Mouse (Mus musculus): ENCODE measurements around the gene Lcn11.

DNA sequence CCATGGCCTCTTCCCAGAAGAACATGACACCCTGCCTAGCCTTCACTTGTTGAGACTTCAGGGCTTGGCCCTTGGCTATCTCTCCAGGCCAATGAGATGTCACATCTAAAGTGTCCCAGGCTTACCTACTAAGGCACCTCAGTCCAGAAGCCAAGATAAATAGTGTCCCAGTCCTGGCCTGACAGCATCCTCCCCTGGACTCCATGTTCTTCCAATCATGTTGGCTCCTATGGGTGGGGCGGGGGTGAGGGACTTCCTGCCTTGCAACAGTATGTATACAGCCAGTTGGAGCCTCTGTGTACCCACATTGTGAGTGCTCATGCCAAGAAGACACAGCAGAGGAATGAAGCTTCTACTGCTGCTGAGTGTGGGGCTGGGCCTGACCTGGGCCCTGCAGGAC, at the start of gene Lcn11:
- TF ChIP-seq EP300 (IDR thresholded peaks at IDR 0.05; ENCODE audit: low read depth) (no peak), CTCF (IDR thresholded peaks at IDR 0.05; ENCODE audit: low read depth) (no peak)

All from heart, postnatal 0 days (tissue).